8 mouse cellular contexts compared by ENCODE assay signal in genomic region chr13:69534334-69534653, GRCm38 (mm10). TPM values are rescaled to one million over a fixed set of nuclear protein-coding genes. Genes with fewer than 3 reads are reported as not detected.
A peak's percentile ranks its signal among the peaks of the same experiment; 100 is the strongest.
DNase-seq lines count a peak whose midpoint lies in the region; ATAC-seq and TF ChIP-seq lines count a peak whose summit lies in the region.

Tent4a (minus strand) TSS chr13:69534617.

- peaks cover 5% of the 10 kb centered on the region; the same call in 1 of the 2 replicates for H3K36me3 ChIP-seq in ES-E14 (ENCODE audit: control insufficient read depth, insufficient read depth, low read length, poor library complexity, severe bottlenecking)
- H3K36me3 ChIP-seq in forebrain, embryonic 12.5 days (replicated peaks) = peaks cover 14% of the 10 kb centered on the region

- in situ Hi-C loops in ES-E14 (cut with MboI; ENCODE audit: low sequenced_read_pairs in 2 of 2, unreplicated experiment in 2 of 2) = no loop called here

- peak within 1 kb of the TSS; percentile 87 for H3K4me2 ChIP-seq in forebrain, embryonic 12.5 days

- H3K27ac ChIP-seq in ES-E14 (ENCODE audit: insufficient read depth, low read depth, low read length, poor library complexity, severe bottlenecking) = peak within 1 kb of the TSS; percentile 91
- H3K27ac ChIP-seq in forebrain, embryonic 12.5 days = peak within 1 kb of the TSS; percentile 95

- H3K9me3 ChIP-seq in ES-E14 (ENCODE audit: control insufficient read depth, insufficient read depth, low read depth, low read length) = no peaks in the 10 kb centered on the region
- H3K9me3 ChIP-seq in forebrain, embryonic 12.5 days = no peaks in the 10 kb centered on the region

- H3K4me3 ChIP-seq in ES-E14 (ENCODE audit: insufficient read depth in 1 of 2, low read depth in 1 of 2, low read length in 2 of 2, poor library complexity in 1 of 2, severe bottlenecking in 1 of 2) = peak within 1 kb of the TSS; percentile 76 to 90
- H3K4me3 ChIP-seq in forebrain, embryonic 12.5 days (replicated peaks) = peak within 1 kb of the TSS; percentile 96

- H3K4me1 ChIP-seq in ES-E14 (ENCODE audit: control insufficient read depth in 2 of 2, insufficient read depth in 2 of 2, low read length in 2 of 2, poor library complexity in 1 of 2) = peaks cover 3 to 21% of the 10 kb centered on the region in 2 experiments; a peak in 2 of 4 replicates
- peaks cover 56% of the 10 kb centered on the region for H3K4me1 ChIP-seq in forebrain, embryonic 12.5 days

- DNase-seq in gastrocnemius, postnatal 10 days = no peak
- no peak for DNase-seq in gastrocnemius, adult 18-20 months (ENCODE audit: low spot score)
- DNase-seq in ES-E14 (ENCODE audit: low read depth, low spot score) = no peak
- DNase-seq in urinary bladder, adult 18-20 months (ENCODE audit: low spot score in 2 of 2) = no peak
- DNase-seq in ovary, adult 18-20 months (ENCODE audit: low spot score) = no peak

- 0 out of 2 replicates have a peak, but pooled peaks cover 3% of the 10 kb centered on the region for H3K27me3 ChIP-seq in forebrain, embryonic 12.5 days

- WGBS in forebrain, embryonic 12.5 days = under 1% methylated on average over 33 of the region's 57 CpGs

- peak within 1 kb of the TSS; percentile 97 for H3K9ac ChIP-seq in ES-E14 (ENCODE audit: insufficient read depth, low read depth, low read length, poor library complexity, severe bottlenecking)
- peak within 1 kb of the TSS; percentile 95 for H3K9ac ChIP-seq in forebrain, embryonic 12.5 days

- ATAC-seq in forebrain, embryonic 12.5 days (ENCODE audit: low FRiP score) = peak; percentile 85
- ATAC-seq in inflammation-experienced regulatory T-cells, adult 6 months = peak; percentile 47
- ATAC-seq in megakaryocyte progenitor cell, adult 5-6 weeks (replicated peaks; ENCODE audit: poor library complexity) = peak; percentile 54

TF ChIP-seq in ES-E14, 5 proteins besides CTCF, POLR2A, EP300 and RAD21:
- TF ChIP-seq ZC3H11A (IDR thresholded peaks at IDR 0.05; ENCODE audit: borderline replicate concordance, low read depth, low read length) = no peak
- no peak for TF ChIP-seq ZNF384 (IDR thresholded peaks at IDR 0.05; ENCODE audit: low read depth, low read length)
- no peak for TF ChIP-seq MAFK (IDR thresholded peaks at IDR 0.05; ENCODE audit: insufficient read depth, low read depth, low read length)
- no peak for TF ChIP-seq HCFC1 (IDR thresholded peaks at IDR 0.05; ENCODE audit: borderline replicate concordance, insufficient read depth, low read length)
- TF ChIP-seq CHD2 (IDR thresholded peaks at IDR 0.05; ENCODE audit: low read depth, low read length) = no peak

RNA-seq across cellular contexts. Expression of gene Tent4a, which starts in this region (rescaled TPM):
- 10 to 100 TPM; 11.6 to 14.3 TPM for total RNA-seq in gastrocnemius, postnatal 10 days (2021)
- total RNA-seq in gastrocnemius, adult 18-20 months (2021) = 1 to 10 TPM; 5.6 to 6.3 TPM
- 20.0 and 22.3 TPM in 2 replicates for total RNA-seq in ES-E14 (2012; rRNA removed)
- 7.1 and 7.4 TPM in 2 replicates for polyA plus RNA-seq in forebrain, embryonic 12.5 days (2016; fragmentation: Nextera tagmentation; extraction: Ambion mirVana)
- polyA plus RNA-seq in inflammation-experienced regulatory T-cells, adult 6 months (2017; shearing (Covaris generic)) = 1 to 10 TPM; 3.7 to 5.8 (median 4.9) TPM
- total RNA-seq in megakaryocyte progenitor cell, adult 5-6 weeks (2015) = 10.8 and 11.2 TPM in 2 replicates
- 10.5 and 10.6 TPM in 2 replicates for total RNA-seq in megakaryocyte progenitor cell, adult 5-6 weeks (2017)
